Mouse (Mus musculus) E14TG2a.4 (cell line): ENCODE data around the gene 1700015G11Rik.

Experiments used
- H3K27me3 ChIP-seq: 2 replicates; pipeline ENCODE4 v1.6.1; 2014; ENCODE audit warnings: low read length, control low read depth; ENCODE audit not compliant: insufficient read depth
- H3K36me3 ChIP-seq: 2 replicates; pipeline ENCODE4 v1.6.1; 2014; ENCODE audit warnings: low read length, control low read depth; ENCODE audit not compliant: insufficient read depth
- H3K4me1 ChIP-seq: replicated peaks from 2 replicates; pipeline ENCODE4 v1.6.1; 2014; ENCODE audit warnings: low read depth, low read length, control low read depth
- H3K4me3 ChIP-seq: replicated peaks from 2 replicates; pipeline ENCODE4 v1.5.1; 2014; ENCODE audit warnings: mild to moderate bottlenecking, low read length
- H3K9me3 ChIP-seq: 2 replicates; pipeline ENCODE4 v1.6.1; 2014; ENCODE audit warnings: low read length, control low read depth
- CTCF ChIP-seq: conservative IDR thresholded peaks from 2 replicates; pipeline ENCODE4 v1.5.1; 2014; ENCODE audit warnings: low read length
- NANOG ChIP-seq: IDR thresholded peaks from 2 replicates; pipeline ENCODE4 v1.6.1; 2014; ENCODE audit warnings: borderline replicate concordance, low read length, mixed read lengths
- POU5F1 ChIP-seq: IDR thresholded peaks from 2 replicates; pipeline ENCODE4 v1.6.1; 2014; ENCODE audit warnings: low read length, borderline replicate concordance

The 1700015G11Rik gene

GRCm38 (mm10) chr7:52015628-52016027, at the start of gene 1700015G11Rik:
Gene 1700015G11Rik, minus strand, starts transcription at chr7:52015728.
- no peak for TF ChIP-seq CTCF
- TF ChIP-seq POU5F1 = no peak
- no peak for TF ChIP-seq NANOG
- Histone ChIP-seq H3K9me3 (no peaks in the 10 kb centered on the region), H3K27me3 (no peaks in the 10 kb centered on the region), H3K36me3 (no peaks in the 10 kb centered on the region), H3K4me3 (no peak within 1 kb of the TSS), H3K4me1 (no peaks in the 10 kb centered on the region)

DNA sequence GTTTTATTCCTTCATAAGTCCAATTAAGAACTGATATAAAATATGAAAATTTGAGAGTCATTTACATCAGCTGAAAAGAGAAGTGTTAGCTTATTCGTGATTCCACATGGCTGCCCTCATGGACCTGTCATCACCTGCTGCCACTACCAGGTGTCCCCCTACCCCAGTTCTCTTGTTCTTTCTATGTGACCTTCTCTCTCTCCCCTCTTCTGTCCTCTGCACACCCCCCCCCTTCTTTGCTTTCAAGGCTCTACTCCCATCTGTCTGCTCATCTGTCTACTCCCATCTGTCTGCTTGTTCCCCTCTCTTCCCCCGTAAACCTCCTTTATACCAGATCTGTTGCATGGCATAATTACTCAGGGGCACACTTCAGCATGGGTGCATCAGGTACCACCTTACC, 41.4 kb upstream of the 1700015G11Rik start:
- Histone ChIP-seq H3K9me3 (no peaks in the 10 kb centered on the region), H3K27me3 (no peaks in the 10 kb centered on the region), H3K4me1 (no peaks in the 10 kb centered on the region), H3K36me3 (no peaks in the 10 kb centered on the region), H3K4me3 (no peak overlapping the region)
- TF ChIP-seq POU5F1 (no peak), NANOG (no peak), CTCF (no peak)

GRCm38 (mm10) chr7:52056274-52056673, 40.7 kb upstream of the 1700015G11Rik start:
- Histone ChIP-seq H3K9me3 (no peaks in the 10 kb centered on the region), H3K4me3 (no peak overlapping the region), H3K36me3 (no peaks in the 10 kb centered on the region), H3K4me1 (no peaks in the 10 kb centered on the region), H3K27me3 (no peaks in the 10 kb centered on the region)
- TF ChIP-seq CTCF (no peak), POU5F1 (no peak), NANOG (no peak)

- no peaks in the 10 kb centered on the region for H3K9me3 ChIP-seq
- TF ChIP-seq NANOG (no peak), CTCF (no peak), POU5F1 (no peak)
- no peaks in the 10 kb centered on the region for H3K27me3 ChIP-seq
- no peak overlapping the region for H3K4me3 ChIP-seq
- no peaks in the 10 kb centered on the region for H3K4me1 ChIP-seq
- no peaks in the 10 kb centered on the region for H3K36me3 ChIP-seq
Observed at GRCm38 (mm10) chr7:52055831-52056230, 40.3 kb upstream of the 1700015G11Rik start.

- TF ChIP-seq POU5F1 (no peak), CTCF (peak; percentile 43), NANOG (no peak)
- no peaks in the 10 kb centered on the region for H3K9me3 ChIP-seq
Observed at GRCm38 (mm10) chr7:52037600-52038582, 22.4 kb upstream of the 1700015G11Rik start.

GRCm38 (mm10) chr7:52024050-52024626, 8.6 kb upstream of the 1700015G11Rik start:
- TF ChIP-seq CTCF (no peak), NANOG (no peak), POU5F1 (no peak)

More at GRCm38 (mm10) chr7:52037600-52038582, 22.4 kb upstream of the 1700015G11Rik start:
- no peaks in the 10 kb centered on the region for H3K4me1 ChIP-seq
- no peaks in the 10 kb centered on the region for H3K27me3 ChIP-seq
- H3K36me3 ChIP-seq = no peaks in the 10 kb centered on the region
- H3K4me3 ChIP-seq = no peak overlapping the region

GRCm38 (mm10) chr7:52022039-52022438, 6.5 kb upstream of the 1700015G11Rik start:
- H3K4me3 ChIP-seq = no peak overlapping the region
- H3K4me1 ChIP-seq = no peaks in the 10 kb centered on the region
- no peaks in the 10 kb centered on the region for H3K9me3 ChIP-seq
- H3K36me3 ChIP-seq = no peaks in the 10 kb centered on the region
- TF ChIP-seq NANOG (no peak), CTCF (no peak), POU5F1 (no peak)
- no peaks in the 10 kb centered on the region for H3K27me3 ChIP-seq

More at GRCm38 (mm10) chr7:52024050-52024626, 8.6 kb upstream of the 1700015G11Rik start:
- Histone ChIP-seq H3K9me3 (no peaks in the 10 kb centered on the region), H3K4me1 (no peaks in the 10 kb centered on the region), H3K4me3 (no peak overlapping the region), H3K27me3 (no peaks in the 10 kb centered on the region), H3K36me3 (no peaks in the 10 kb centered on the region)

DNA sequence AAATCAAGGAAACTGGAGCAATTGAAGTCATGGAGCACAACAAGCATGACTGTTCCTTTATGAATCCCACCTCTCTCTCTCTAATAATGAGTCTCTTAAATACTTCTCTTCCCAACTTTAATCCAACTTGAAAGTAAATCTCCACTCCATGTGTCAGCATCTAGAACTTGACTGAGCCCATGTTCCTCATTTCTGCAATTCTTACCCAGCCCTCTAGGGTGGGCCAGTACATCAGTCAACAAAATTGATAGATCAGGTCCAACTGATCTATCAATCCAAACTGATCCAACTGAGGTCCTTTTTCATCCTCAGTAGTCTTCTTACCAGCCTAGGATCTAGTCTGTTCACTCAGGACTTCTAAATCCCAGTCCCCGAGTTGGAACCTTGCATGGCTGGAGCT, 348 bp downstream of the 1700015G11Rik start:
- Histone ChIP-seq H3K4me3 (no peak overlapping the region), H3K4me1 (no peaks in the 10 kb centered on the region), H3K9me3 (no peaks in the 10 kb centered on the region), H3K27me3 (no peaks in the 10 kb centered on the region), H3K36me3 (no peaks in the 10 kb centered on the region)
- TF ChIP-seq CTCF = peak; percentile 11; the same call in 1 of the 2 replicates
- no peak for TF ChIP-seq POU5F1
- TF ChIP-seq NANOG = no peak

DNA sequence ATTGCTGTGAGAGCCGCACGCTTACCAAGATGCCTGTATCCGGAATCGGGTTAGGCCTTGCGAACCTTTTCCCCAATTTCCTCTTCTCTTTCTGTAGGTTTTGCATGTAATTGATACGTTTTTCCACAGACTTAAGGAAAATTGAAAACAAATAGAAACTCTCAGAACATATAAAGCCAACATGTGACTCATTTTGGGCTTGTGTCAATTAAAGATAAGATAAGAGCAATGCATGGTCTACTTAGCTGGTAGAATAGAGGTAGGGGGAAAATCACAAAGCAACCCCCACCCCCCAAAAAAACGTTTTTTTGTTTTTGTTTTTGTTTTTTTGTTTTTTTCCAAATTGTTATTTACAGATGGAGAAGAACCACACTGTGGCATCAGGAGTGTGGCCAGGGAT, 2.1 kb downstream of the 1700015G11Rik start:
- H3K4me3 ChIP-seq = no peak overlapping the region
- no peaks in the 10 kb centered on the region for H3K9me3 ChIP-seq
- TF ChIP-seq NANOG (no peak), CTCF (no peak), POU5F1 (no peak)
- no peaks in the 10 kb centered on the region for H3K36me3 ChIP-seq
- no peaks in the 10 kb centered on the region for H3K27me3 ChIP-seq
- no peaks in the 10 kb centered on the region for H3K4me1 ChIP-seq
